ENCODE assay signal across 8 mouse cellular contexts in the genomic region with DNA sequence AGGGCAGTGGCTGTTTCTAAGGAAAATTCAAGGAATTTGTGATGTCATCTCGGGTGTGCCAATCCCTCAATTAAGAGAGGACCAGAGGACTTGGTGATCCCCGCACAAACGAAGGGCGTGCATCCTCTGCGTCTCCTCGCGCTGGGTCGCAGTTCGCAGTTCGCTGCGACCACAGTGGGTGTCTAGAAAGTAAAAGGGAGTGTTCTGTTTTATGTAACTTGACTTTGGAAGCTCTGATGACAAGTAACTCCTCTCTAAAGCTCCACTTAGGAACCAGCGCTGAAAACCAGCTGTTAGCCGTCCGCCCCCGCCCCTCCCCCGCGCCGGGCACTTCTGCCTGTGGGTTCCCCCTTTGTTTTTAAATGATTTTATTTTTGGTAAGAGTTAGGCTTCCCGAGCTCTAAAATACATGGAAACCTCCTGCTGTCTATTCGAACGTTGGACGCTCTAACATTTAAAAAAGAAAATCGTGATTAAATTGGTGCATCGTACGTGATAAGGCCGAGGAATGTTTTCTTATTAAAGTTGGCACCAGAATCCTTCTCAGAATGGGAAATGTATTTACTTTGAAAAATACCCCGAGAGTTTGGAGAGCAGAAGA. TPM values are rescaled to one million over a fixed set of nuclear protein-coding genes. Genes with fewer than 3 reads are reported as not detected.
DNase-seq lines count a peak whose midpoint lies in the region; ATAC-seq and TF ChIP-seq lines count a peak whose summit lies in the region.

No protein-coding gene starts in this region.

- intact Hi-C loops in left cerebral cortex, postnatal 25 days (cut with DNase I) = loop anchor here (1.0 to 5.0 kb wide), 3 partner anchors 60 to 197 kb away; no protein-coding TSS in a partner anchor

- H3K4me1 ChIP-seq in ES-Bruce4 (ENCODE audit: control insufficient read depth, insufficient read depth, low read length) = peaks cover 7% of the 10 kb centered on the region
- peaks cover 10% of the 10 kb centered on the region for H3K4me1 ChIP-seq in hindbrain, embryonic 13.5 days (replicated peaks)

- H3K4me3 ChIP-seq in ES-Bruce4 (ENCODE audit: low read depth, low read length) = peak overlapping the region; percentile 12
- H3K4me3 ChIP-seq in hindbrain, embryonic 13.5 days = peak overlapping the region; percentile 39
- no peak overlapping the region; the same call in 1 of the 2 replicates for H3K4me3 ChIP-seq in macrophage (ENCODE audit: inconsistent target)

- H3K27me3 ChIP-seq in ES-Bruce4 (ENCODE audit: control insufficient read depth, insufficient read depth, low read length, poor library complexity, severe bottlenecking) = no peaks in the 10 kb centered on the region
- H3K27me3 ChIP-seq in hindbrain, embryonic 13.5 days = no peaks in the 10 kb centered on the region

- TF ChIP-seq CTCF in ES-Bruce4 (IDR thresholded peaks at IDR 0.05; ENCODE audit: low read depth, low read length) = no peak

- ATAC-seq in hindbrain, embryonic 13.5 days (ENCODE audit: low FRiP score) = peak; percentile 52; the same call in 1 of the 2 replicates

- peak overlapping the region; percentile 58 for H3K4me2 ChIP-seq in hindbrain, embryonic 13.5 days

- no peak for TF ChIP-seq EP300 in ES-Bruce4 (IDR thresholded peaks at IDR 0.05; ENCODE audit: insufficient read depth, low read depth, low read length)

- no peak for TF ChIP-seq POLR2A in ES-Bruce4 (IDR thresholded peaks at IDR 0.05; ENCODE audit: insufficient read depth, low read length)

- H3K9me3 ChIP-seq in ES-Bruce4 (replicated peaks; ENCODE audit: control insufficient read depth, insufficient read depth, low read length, poor library complexity, severe bottlenecking) = no peaks in the 10 kb centered on the region
- no peaks in the 10 kb centered on the region for H3K9me3 ChIP-seq in hindbrain, embryonic 13.5 days

- peak overlapping the region; percentile 6; the same call in 1 of the 2 replicates for H3K9ac ChIP-seq in ES-Bruce4 (ENCODE audit: low read depth, poor library complexity, severe bottlenecking)
- peak overlapping the region; percentile 65 for H3K9ac ChIP-seq in hindbrain, embryonic 13.5 days

- H3K36me3 ChIP-seq in ES-Bruce4 (ENCODE audit: control insufficient read depth, insufficient read depth, low read length, poor library complexity, severe bottlenecking) (no peaks in the 10 kb centered on the region), macrophage (ENCODE audit: inconsistent target) (no peaks in the 10 kb centered on the region)
- H3K36me3 ChIP-seq in hindbrain, embryonic 13.5 days = no peaks in the 10 kb centered on the region

- no peaks in the 10 kb centered on the region for H3K79me2 ChIP-seq in macrophage (ENCODE audit: inconsistent target)

- no peak overlapping the region for H3K27ac ChIP-seq in ES-Bruce4 (ENCODE audit: insufficient read depth, low read length)
- no peak overlapping the region for H3K27ac ChIP-seq in hindbrain, embryonic 13.5 days
- H3K27ac ChIP-seq in macrophage = peak overlapping the region; percentile 40

- DNase-seq in adrenal gland, postnatal 36 days = peak; percentile 4 to 59
- DNase-seq in frontal cortex, postnatal 36 days (ENCODE audit: low spot score in 2 of 2) = peak; percentile 17 to 43
- DNase-seq in left cerebral cortex, postnatal 25 days (ENCODE audit: low spot score in 2 of 2) = peak; percentile 18 to 68
- DNase-seq in right cerebral cortex, adult 2 months (ENCODE audit: low spot score in 2 of 2) = peak; percentile 46 to 47
- DNase-seq in urinary bladder, adult 18-20 months (ENCODE audit: low spot score in 2 of 2) = no peak

- WGBS in hindbrain, embryonic 13.5 days = 16% methylated on average over 27 of the region's 27 CpGs
- 32% methylated on average over 27 of the region's 27 CpGs for WGBS in macrophage (ENCODE audit: missing documents)

RNA-seq across cellular contexts. Expression of gene Rap1b, which starts 59.9 kb away (rescaled TPM):
- polyA plus RNA-seq in ES-Bruce4 (2011; ENCODE audit: insufficient read depth, insufficient read length, low read depth, missing spikeins) (149 and 150 TPM in 2 replicates), macrophage (2018) (389 to 490 TPM (median 469 TPM) in 3 replicates)
- total RNA-seq in adrenal gland, postnatal 36 days (2021) = 100 to 1,000 TPM; 138 to 145 TPM
- polyA plus RNA-seq in hindbrain, embryonic 13.5 days (2015; fragmentation: Nextera tagmentation; extraction: Ambion mirVana) = 158 and 159 TPM in 2 replicates
- 10 to 100 TPM; 64.0 to 69.5 TPM for total RNA-seq in left cerebral cortex, postnatal 25 days (2021)
- total RNA-seq in macrophage (2018; cell fraction: chromatin; rRNA removed) = 100 to 1,000 TPM in 25 of 26 experiments, 10 to 100 TPM in 1; 70.7 to 351 (median 212) TPM
- total RNA-seq in macrophage (2018; cell fraction: cytosol; rRNA removed) = 100 to 1,000 TPM; 377 to 760 (median 592) TPM
- 100 to 1,000 TPM; 221 to 711 (median 424) TPM for total RNA-seq in macrophage (2018; cell fraction: nucleus; rRNA removed)

Comparison
In these comparisons a context has a peak if more than half of its experiments do, and no peak if none do; other contexts are left out.
1. DNase-seq: peak in adrenal gland, postnatal 36 days (2 of 2), frontal cortex, postnatal 36 days (2 of 2), left cerebral cortex, postnatal 25 days (2 of 2) and right cerebral cortex, adult 2 months (2 of 2); none in urinary bladder, adult 18-20 months (0 of 2).